8 mouse cellular contexts compared by ENCODE assay signal in the genomic region with DNA sequence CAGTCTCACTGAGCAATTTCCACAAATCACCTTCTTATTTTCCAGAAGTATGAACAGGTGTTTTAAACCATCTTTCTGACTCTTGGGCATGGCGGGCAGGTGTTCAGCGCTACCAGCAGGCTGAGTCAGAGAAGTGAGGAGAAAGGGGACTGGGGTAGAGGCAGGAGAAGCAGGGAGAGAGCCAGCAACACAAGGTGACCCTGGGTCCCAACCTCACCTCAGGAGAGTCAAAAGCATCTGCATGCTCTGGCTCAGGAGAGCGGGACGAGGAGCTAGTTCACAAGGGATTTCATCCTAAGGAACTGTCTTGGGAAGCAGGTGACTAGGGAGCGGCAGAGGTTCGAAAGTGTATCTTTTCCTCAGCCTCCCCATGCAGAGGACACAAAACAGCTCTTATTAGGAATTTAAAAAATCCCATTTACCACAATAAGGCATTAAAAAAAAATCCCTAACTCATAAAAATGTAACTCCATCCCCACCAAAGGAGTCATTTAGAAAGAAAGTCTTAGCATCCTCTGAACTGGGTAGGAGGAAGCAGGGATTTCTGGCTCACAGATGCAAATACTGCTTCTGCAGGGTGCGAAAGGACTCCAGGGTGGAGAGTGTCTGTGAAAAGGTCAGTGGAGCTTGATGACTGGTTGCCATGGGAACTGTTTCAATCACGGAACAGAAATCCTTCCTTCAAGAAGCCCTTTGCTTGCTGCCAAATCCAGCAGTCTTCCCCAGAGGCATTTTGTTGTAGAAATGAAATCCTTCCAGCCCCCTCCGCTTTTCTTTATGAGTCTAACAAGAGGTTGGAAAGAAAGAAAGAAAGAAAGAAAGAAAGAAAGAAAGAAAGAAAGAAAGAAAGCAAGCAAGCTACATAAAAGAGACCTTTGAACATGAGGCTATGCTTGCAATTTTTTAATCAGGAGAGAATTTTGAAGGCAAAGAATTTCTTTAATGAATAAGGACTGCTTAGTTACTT. TPM values are rescaled to one million over a fixed set of nuclear protein-coding genes. Genes with fewer than 3 reads are reported as not detected.
DNase-seq lines count a peak whose midpoint lies in the region; ATAC-seq lines count a peak whose summit lies in the region.

No protein-coding gene starts in this region.

- no peaks in the 10 kb centered on the region for H3K9me3 ChIP-seq in forebrain, embryonic 13.5 days (replicated peaks)
- H3K9me3 ChIP-seq in midbrain, embryonic 10.5 days (replicated peaks), result no peaks in the 10 kb centered on the region
- no peaks in the 10 kb centered on the region for H3K9me3 ChIP-seq in heart, embryonic 10.5 days

- no peaks in the 10 kb centered on the region for H3K27me3 ChIP-seq in forebrain, embryonic 13.5 days
- H3K27me3 ChIP-seq in midbrain, embryonic 10.5 days (ENCODE audit: low read depth, poor library complexity, severe bottlenecking), result no peaks in the 10 kb centered on the region
- H3K27me3 ChIP-seq in heart, embryonic 10.5 days (ENCODE audit: insufficient read depth, poor library complexity, severe bottlenecking), result peaks cover 16% of the 10 kb centered on the region; the same call in 1 of the 2 replicates

- H3K4me3 ChIP-seq in forebrain, embryonic 13.5 days, result no peak overlapping the region
- H3K4me3 ChIP-seq in midbrain, embryonic 10.5 days, result peak overlapping the region; percentile 36
- no peak overlapping the region for H3K4me3 ChIP-seq in heart, embryonic 10.5 days

- 6% methylated on average over 9 of the region's 9 CpGs for WGBS in forebrain, embryonic 13.5 days
- WGBS in midbrain, embryonic 10.5 days, result 7% methylated on average over 9 of the region's 9 CpGs
- WGBS in heart, embryonic 10.5 days, result 20% methylated on average over 9 of the region's 9 CpGs

- intact Hi-C loops in gastrocnemius, postnatal 36 days (cut with DNase I), result no loop called here

- peak; percentile 22 for DNase-seq in cerebellum, adult 9-10 months
- no peak for DNase-seq in cerebellum, adult 11 months
- peak; percentile 27 for DNase-seq in MN1 (ENCODE audit: low spot score)
- peak; percentile 74 for DNase-seq in midbrain, embryonic 10.5 days (ENCODE audit: low spot score)
- no peak for DNase-seq in gastrocnemius, postnatal 36 days
- no peak for DNase-seq in heart, embryonic 10.5 days (ENCODE audit: low spot score)
- no peak for DNase-seq in T-cell, adult 2 months (ENCODE audit: low spot score)

- H3K4me2 ChIP-seq in forebrain, embryonic 13.5 days, result peak overlapping the region; percentile 33

- H3K4me1 ChIP-seq in forebrain, embryonic 13.5 days, result peaks cover 31% of the 10 kb centered on the region
- peaks cover 46% of the 10 kb centered on the region for H3K4me1 ChIP-seq in midbrain, embryonic 10.5 days
- H3K4me1 ChIP-seq in heart, embryonic 10.5 days, result no peaks in the 10 kb centered on the region

- H3K9ac ChIP-seq in forebrain, embryonic 13.5 days, result 0 out of 2 replicates have a peak overlapping the region, but pooled peaks have one; percentile 16

- peak overlapping the region; percentile 82 for H3K27ac ChIP-seq in forebrain, embryonic 13.5 days
- peak overlapping the region; percentile 87 for H3K27ac ChIP-seq in midbrain, embryonic 10.5 days (replicated peaks)
- H3K27ac ChIP-seq in heart, embryonic 10.5 days, result no peak overlapping the region

- peak; percentile 89 for ATAC-seq in forebrain, embryonic 13.5 days

- no peaks in the 10 kb centered on the region for H3K36me3 ChIP-seq in forebrain, embryonic 13.5 days (ENCODE audit: poor library complexity, severe bottlenecking)
- H3K36me3 ChIP-seq in midbrain, embryonic 10.5 days, result no peaks in the 10 kb centered on the region
- no peaks in the 10 kb centered on the region for H3K36me3 ChIP-seq in heart, embryonic 10.5 days

RNA-seq across cellular contexts. Expression of a gene that starts 31.4 kb away (rescaled TPM):
- 0.13 and 0.34 TPM in 2 replicates for polyA plus RNA-seq in forebrain, embryonic 13.5 days (2015; fragmentation: Nextera tagmentation; extraction: Ambion mirVana)
- 0.12 and 0.27 TPM in 2 replicates for polyA plus RNA-seq in midbrain, embryonic 10.5 days (2016; fragmentation: Nextera tagmentation; extraction: Ambion mirVana)
- 1 to 10 TPM in 1 of 2 experiments, under 1 TPM in 1; 0.76 to 1.1 TPM for total RNA-seq in gastrocnemius, postnatal 36 days (2021)
- 0.78 and 0.85 TPM in 2 replicates for polyA plus RNA-seq in heart, embryonic 10.5 days (2016; fragmentation: Nextera tagmentation; extraction: Ambion mirVana)

Comparison
In these comparisons a context has a peak if more than half of its experiments do, and no peak if none do; other contexts are left out.
1. DNase-seq: peak in cerebellum, adult 9-10 months (single experiment), MN1 (single experiment) and midbrain, embryonic 10.5 days (single experiment); none in cerebellum, adult 11 months (single experiment), gastrocnemius, postnatal 36 days (0 of 2), heart, embryonic 10.5 days (single experiment) and T-cell, adult 2 months (single experiment).